Mouse (Mus musculus): ENCODE results near the gene Cend1. TPM values are rescaled to one million over a fixed set of nuclear protein-coding genes. Genes with fewer than 3 reads are reported as not detected.

Gene Cend1
- total RNA-seq, 2 experiments from 2014 or later: not detected

DNA sequence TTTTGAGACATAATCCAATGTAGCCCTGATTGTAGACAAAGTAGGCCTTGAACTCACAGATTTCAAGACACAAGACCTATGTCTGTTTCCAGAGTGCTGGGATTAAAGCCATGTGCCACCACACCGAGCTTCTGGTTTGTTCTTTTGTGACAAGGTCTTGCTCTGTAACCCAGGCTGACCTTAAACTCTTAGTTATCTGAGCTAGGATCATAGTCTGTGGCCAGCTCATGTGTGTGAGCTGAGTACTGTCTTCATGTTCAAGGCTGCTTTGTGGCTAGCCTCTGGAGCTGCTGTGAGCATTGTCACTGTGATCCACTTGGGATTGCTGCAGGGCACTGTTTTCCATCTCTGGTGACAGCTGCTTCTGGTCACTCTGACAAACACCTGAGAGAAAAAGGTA lies 33.9 kb downstream of the Cend1 start:
- ATAC-seq (replicated peaks; ENCODE audit: poor library complexity): no peak

DNA sequence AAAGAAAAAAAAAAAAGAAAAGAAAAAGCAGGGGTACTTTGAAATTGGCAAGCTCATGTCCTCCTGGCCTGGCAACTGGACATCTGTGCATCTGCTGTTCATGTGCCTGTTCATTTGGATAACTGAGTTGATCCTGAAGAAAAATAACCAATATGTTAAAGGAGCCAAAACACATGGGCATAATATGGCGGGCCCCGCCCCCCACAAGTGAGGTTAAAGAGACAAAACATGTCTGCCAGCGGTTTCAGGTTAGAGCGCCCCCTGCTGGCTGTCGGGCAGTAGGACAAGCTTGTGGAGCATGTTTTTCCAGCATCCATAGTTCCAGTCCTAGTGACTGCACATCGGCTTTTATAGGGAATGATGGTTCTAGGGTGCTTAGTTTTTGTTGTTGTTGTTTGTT lies 34.5 kb downstream of the Cend1 start:
- ATAC-seq (replicated peaks; ENCODE audit: poor library complexity): peak; percentile 23

DNA sequence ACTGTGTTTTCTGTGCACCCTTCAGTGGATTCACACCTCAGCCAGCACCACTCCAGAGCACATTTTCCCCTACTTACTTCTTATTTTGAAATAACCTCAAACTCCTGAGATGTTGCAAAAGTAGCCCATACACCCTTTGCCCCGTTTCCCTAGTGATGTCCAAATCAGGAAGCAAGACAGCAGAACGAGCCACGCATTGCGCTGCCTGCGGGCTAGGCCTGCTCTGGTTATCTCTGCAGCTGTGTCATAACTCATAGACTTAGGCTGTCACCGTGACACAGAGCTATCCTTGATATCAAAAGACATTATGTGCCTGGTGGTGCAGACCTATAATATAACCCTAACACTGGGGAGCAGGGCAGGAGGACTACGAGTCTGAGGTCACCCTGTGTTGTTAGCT lies 35.1 kb downstream of the Cend1 start:
- peak; percentile 57 for ATAC-seq (replicated peaks; ENCODE audit: poor library complexity)

DNA sequence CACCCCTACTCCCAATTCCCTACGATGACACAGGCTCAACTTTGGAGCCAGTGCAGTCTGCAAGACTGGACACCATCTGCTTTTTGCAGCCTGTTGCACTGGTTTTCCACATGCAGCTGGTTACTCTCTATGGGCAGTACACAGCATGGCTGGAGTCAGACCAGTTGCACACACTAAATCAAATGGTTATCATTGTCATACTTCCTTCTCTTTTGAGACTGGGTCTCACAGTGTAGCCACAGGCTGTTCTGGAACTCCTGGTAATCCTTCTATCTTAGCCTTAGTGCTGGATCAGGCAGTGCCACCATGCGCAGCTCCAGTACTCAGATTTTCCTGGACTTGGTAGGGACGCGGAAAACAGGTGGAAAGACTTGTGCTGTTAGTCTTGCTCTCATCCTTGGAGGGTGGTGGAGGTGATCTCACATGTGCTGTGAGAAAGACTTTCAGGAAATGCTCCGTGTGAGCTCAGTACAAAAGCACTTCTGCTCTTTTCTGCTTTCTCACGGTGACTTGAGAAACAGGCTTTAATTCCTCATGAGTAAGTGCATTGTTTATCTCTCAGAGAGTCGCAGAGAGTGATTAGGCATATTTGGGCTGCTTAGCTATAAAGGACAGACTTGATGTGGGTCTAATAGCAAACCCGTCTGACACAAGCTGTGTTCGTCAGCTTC lies 36.6 kb downstream of the Cend1 start:
- peak; percentile 39 for ATAC-seq (replicated peaks; ENCODE audit: poor library complexity)

DNA sequence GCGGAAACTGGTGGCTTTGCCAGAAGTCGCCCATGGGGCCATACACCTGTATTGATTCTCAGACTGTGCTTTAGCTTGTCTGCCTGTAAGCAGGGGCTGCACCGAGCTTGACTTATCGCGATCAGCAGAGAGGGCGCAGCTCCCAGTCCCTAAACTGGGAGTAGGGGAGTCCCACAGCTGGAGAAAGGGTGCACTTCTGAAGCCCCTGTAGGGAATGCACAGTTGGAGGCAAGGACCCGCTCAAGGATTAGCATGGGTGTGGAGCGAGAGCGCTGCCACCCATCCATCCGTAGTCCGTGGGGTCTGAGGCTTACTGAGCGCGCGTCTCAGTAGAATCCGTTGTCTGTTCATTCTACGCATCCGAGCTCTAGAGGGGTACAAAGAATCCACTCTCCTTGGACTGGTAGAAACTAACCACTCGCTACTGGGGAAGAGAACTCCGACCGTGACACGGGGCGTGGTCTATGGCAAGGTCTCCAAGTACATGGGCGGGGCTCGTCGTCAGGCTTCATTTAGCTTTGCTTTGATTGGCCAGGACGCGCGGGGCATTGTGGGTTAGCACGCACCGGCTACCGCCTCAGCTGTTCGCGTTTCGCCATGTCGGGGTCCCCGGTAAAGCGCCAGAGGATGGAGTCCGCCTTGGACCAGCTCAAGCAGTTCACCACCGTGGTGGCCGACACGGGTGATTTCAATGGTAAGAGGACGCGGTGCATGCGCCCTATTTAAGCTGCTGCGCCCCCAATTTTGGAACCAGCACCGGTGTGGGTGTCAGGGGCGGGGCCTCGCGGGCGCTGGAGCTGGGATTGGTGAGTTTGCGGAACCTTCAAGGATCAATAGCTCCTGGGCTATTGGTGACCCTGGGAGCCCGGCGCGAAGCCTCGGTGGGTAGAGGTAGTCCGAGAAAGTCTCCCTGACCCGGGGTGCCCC lies 37.4 kb downstream of the Cend1 start, which contains the start of gene Taldo1:
Taldo1 (plus strand) TSS at position 575 of the 927 bp plus-strand sequence.
- ATAC-seq (replicated peaks; ENCODE audit: poor library complexity): peak; percentile 69

DNA sequence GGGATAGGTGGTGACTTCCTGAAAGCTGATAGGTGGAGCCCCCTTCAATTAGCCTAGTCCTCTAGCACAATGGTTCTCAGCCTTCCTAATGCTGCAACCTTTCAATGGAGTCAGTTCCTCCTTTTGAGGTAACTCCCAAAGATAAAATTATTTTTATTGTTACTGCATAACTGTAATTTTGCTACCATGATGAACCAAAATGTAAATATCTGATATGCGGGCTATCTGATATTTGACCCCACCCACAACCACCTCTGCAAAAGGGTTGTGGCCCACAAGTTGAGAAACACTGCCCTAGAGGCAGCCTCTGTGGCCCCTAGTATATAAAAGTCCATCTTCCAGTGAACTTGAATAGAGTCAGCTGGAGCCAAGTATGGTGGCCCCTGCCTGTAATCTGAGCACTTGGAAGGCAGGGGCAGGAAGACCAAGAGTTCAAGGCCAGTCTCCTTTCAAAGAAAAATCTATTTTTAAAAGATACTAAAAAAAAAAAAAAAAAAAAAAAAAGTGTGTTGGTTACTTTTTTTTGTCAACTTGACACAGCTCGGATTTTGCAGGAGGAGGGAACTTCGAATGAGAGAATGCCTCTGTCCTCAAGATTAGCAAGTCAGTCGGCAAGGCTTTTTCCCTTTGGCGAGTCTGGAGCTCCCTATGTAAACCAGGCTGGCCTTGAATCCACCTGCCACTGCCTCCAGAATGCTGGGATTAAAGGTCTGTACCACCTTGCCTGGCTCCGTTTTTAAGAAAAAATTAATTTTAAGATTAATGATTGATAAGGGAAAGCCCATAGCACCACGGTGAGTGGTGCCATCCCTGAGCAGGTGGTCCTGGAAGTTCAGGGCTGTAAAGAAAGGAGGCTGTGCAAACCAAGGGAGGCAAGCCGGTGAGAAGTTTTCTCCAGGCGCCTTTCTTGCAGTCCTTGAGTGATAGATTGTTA lies 38.7 kb downstream of the Cend1 start:
- ATAC-seq (replicated peaks; ENCODE audit: poor library complexity): no peak

DNA sequence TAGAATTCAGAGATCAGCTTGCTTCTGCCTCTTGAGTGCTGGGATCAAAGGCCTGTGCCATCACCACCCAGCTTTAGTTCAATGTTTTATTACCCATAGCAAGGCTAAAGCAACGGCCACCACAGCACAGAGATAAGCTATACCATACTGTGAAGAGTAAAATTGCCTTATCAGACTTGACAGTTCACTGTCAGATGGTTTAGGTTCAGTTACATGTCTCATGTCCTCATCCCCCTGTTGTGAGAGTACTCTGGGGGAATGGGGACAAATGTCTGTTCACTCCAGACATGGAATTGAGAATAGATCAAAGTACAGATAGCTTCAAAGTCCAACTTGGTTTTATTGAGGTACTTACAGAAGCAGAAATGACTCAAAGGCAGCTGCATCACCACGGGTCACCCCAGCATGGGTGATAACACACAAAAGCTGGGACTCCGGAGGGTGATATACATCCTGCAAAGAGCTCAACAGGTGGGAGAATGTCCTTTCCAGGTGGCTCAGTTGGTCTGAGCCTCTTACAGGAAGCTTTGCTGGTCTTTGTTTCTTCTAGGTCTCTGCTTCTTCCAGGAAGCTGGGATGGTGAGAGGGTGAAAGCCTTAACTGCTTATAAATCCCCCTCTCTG lies 40.7 kb downstream of the Cend1 start:
- ATAC-seq (replicated peaks; ENCODE audit: poor library complexity): peak; percentile 13; the same call in 1 of the 2 replicates

DNA sequence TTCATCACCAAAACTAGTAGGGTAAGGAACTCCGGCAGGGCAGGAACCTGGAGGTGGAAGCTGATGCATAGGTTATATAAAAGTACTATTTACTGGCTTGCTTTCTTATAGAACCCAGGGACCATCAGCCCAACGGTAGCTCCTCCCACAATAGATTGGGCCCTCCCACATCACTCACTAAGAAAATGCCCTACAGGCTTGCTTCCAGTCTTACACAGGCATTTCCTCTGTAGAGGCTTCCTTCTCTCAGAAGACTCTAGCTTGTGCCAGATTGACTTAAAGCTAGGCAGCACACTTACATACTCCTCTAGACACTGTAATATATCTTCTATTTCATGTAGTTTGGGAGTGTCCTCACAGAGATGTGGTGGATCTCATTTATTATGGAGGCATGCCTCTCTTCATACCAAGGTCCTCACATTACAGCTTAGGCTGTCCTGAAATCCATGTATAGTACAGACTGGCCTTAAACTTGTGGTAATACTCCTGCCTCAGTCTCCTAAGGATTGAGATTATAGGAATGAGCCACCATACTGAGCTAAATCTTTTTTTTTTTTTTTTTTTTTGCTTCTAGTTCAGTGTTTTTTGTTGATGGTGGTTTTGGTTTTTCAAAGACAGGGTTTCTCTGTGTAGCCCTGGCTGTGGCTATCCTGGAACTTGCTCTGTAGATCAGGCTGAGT lies 41.3 kb downstream of the Cend1 start:
- ATAC-seq (replicated peaks; ENCODE audit: poor library complexity): 0 out of 2 replicates have a peak, but pooled peaks have one; percentile 13

DNA sequence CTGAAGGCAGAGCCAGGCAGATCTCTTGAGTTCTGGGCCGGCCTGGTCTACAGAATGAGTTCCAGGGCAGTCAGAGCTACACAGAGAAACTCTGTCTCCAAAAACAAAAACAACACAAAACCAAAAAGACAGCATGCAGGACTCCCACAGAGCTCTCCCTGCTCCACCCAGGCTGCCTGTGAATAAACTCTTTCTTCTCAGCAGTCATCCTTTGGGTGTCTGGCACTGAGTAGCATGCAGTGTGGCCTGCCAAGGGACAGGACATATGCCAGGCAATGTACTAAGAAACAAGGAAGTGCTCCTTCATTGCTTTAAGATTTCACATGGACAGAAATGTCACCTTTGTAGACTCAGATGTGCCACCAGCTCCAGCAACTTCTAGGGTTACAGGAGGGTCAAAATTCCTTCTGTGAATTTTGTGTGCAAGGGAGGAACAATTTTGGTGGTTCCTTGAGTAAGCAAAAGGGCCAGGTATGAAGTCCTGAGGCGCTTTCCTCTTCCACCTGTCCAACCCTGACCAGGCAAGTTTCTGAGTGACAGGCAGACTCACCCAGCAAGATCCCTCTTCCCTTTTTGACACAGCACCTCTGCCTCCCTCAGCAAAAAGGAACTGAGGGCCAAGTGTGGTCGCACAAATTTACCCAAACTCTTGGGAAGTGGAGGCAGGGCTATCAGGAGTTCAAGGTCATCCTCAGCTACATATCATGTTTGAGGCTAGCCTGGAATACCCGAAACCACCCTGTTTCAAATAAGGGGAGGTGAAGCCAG lies 48.0 kb downstream of the Cend1 start:
- ATAC-seq (replicated peaks; ENCODE audit: poor library complexity): peak; percentile 30

DNA sequence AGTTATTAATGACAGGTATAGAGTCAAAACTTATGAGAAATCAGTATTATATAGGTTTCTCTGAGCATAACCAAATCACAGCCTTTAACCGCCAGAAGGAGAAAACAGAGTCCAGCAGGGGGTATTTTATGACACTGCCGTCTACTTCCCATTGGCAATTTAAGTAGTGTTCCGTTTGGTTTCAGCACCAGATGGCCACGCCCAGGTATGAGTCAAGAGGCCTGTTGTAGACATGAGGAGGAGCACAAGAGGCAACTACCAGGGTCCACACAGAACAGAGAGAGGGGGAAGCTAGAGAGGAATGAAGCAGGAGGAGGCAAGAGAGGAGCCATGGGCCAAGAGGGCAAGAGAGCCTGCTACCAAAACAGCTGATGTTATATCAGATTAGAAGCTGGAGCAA lies 49.7 kb downstream of the Cend1 start:
- peak; percentile 87 for ATAC-seq (replicated peaks; ENCODE audit: poor library complexity)

Other genes starting within 250 kb of the Cend1 start
- 30.5 and 40.6 TPM in 2 replicates for gene Hras, start 235.5 kb downstream of the Cend1 start, total RNA-seq (2015)
- 19.9 and 23.7 TPM in 2 replicates for gene Hras, start 235.5 kb downstream of the Cend1 start, total RNA-seq (2017)
- gene Lrrc56, start 235.3 kb downstream of the Cend1 start, total RNA-seq (2015): 0.39 and 0.84 TPM in 2 replicates
- 0.50 and 3.4 TPM in 2 replicates for gene Lrrc56, start 235.3 kb downstream of the Cend1 start, total RNA-seq (2017)
- 0.20 and 0.89 TPM in 2 replicates for gene Lmntd2, start 215.4 kb downstream of the Cend1 start, total RNA-seq (2015)
- gene Lmntd2, start 215.4 kb downstream of the Cend1 start, total RNA-seq (2017): 0.10 TPM in 1 of 2 replicates, not detected in the other
- gene Rassf7, start 213.6 kb downstream of the Cend1 start, total RNA-seq (2015): 3.2 and 4.3 TPM in 2 replicates
- 2.2 and 6.6 TPM in 2 replicates for gene Rassf7, start 213.6 kb downstream of the Cend1 start, total RNA-seq (2017)
- 51.0 and 53.0 TPM in 2 replicates for gene Phrf1, start 200.7 kb downstream of the Cend1 start, total RNA-seq (2015)
- 60.4 and 62.2 TPM in 2 replicates for gene Phrf1, start 200.7 kb downstream of the Cend1 start, total RNA-seq (2017)
- 2.4 and 3.0 TPM in 2 replicates for gene Irf7, start 163.0 kb downstream of the Cend1 start, total RNA-seq (2015)
- gene Irf7, start 163.0 kb downstream of the Cend1 start, total RNA-seq (2017): 2.9 and 4.7 TPM in 2 replicates
- gene Cdhr5, start 152.7 kb downstream of the Cend1 start, total RNA-seq (2015): not detected in 2 replicates
- gene Cdhr5, start 152.7 kb downstream of the Cend1 start, total RNA-seq (2017): not detected in 2 replicates
- not detected in 2 replicates for gene Sct, start 150.4 kb downstream of the Cend1 start, total RNA-seq (2015)
- gene Sct, start 150.4 kb downstream of the Cend1 start, total RNA-seq (2017): not detected in 2 replicates
- not detected in 2 replicates for gene Drd4, start 137.5 kb downstream of the Cend1 start, total RNA-seq (2015)
- not detected in 2 replicates for gene Drd4, start 137.5 kb downstream of the Cend1 start, total RNA-seq (2017)
- 33.6 and 33.7 TPM in 2 replicates for gene Deaf1, start 101.8 kb downstream of the Cend1 start, total RNA-seq (2015)
- gene Deaf1, start 101.8 kb downstream of the Cend1 start, total RNA-seq (2017): 19.8 and 23.0 TPM in 2 replicates
- 11.1 and 11.7 TPM in 2 replicates for gene Tmem80, start 101.8 kb downstream of the Cend1 start, total RNA-seq (2015)
- 9.1 and 9.2 TPM in 2 replicates for gene Tmem80, start 101.8 kb downstream of the Cend1 start, total RNA-seq (2017)
- gene Eps8l2, start 90.6 kb downstream of the Cend1 start, total RNA-seq (2015): 0.67 TPM in 1 of 2 replicates, not detected in the other
- not detected in 2 replicates for gene Eps8l2, start 90.6 kb downstream of the Cend1 start, total RNA-seq (2017)
- gene Taldo1, start 37.3 kb downstream of the Cend1 start, total RNA-seq (2015): 103 and 117 TPM in 2 replicates
- 508 and 513 TPM in 2 replicates for gene Taldo1, start 37.3 kb downstream of the Cend1 start, total RNA-seq (2017)
- 21.9 and 25.9 TPM in 2 replicates for gene Gatd1, start 15.4 kb downstream of the Cend1 start, total RNA-seq (2015)
- 13.5 and 16.3 TPM in 2 replicates for gene Gatd1, start 15.4 kb downstream of the Cend1 start, total RNA-seq (2017)
- 15.5 and 19.8 TPM in 2 replicates for gene Slc25a22, start 8.4 kb upstream of the Cend1 start, total RNA-seq (2015)
- gene Slc25a22, start 8.4 kb upstream of the Cend1 start, total RNA-seq (2017): 4.4 and 5.3 TPM in 2 replicates
- gene Pidd1, start 14.5 kb upstream of the Cend1 start, total RNA-seq (2015): 14.2 and 14.4 TPM in 2 replicates
- 9.7 and 11.2 TPM in 2 replicates for gene Pidd1, start 14.5 kb upstream of the Cend1 start, total RNA-seq (2017)
- gene Rplp2, start 17.9 kb upstream of the Cend1 start, total RNA-seq (2015): 2,968 and 3,129 TPM in 2 replicates
- gene Rplp2, start 17.9 kb upstream of the Cend1 start, total RNA-seq (2017): 2,070 and 2,265 TPM in 2 replicates
- gene Pnpla2, start 25.7 kb upstream of the Cend1 start, total RNA-seq (2015): 44.5 and 44.9 TPM in 2 replicates
- 15.6 and 20.1 TPM in 2 replicates for gene Pnpla2, start 25.7 kb upstream of the Cend1 start, total RNA-seq (2017)
- gene Cracr2b, start 31.6 kb upstream of the Cend1 start, total RNA-seq (2015): 8.6 and 8.9 TPM in 2 replicates
- 11.4 and 16.6 TPM in 2 replicates for gene Cracr2b, start 31.6 kb upstream of the Cend1 start, total RNA-seq (2017)
- gene Cd151, start 37.9 kb upstream of the Cend1 start, total RNA-seq (2015): 11.0 and 14.7 TPM in 2 replicates
- gene Cd151, start 37.9 kb upstream of the Cend1 start, total RNA-seq (2017): 14.5 and 22.1 TPM in 2 replicates
- gene Polr2l, start 45.6 kb upstream of the Cend1 start, total RNA-seq (2015): 31.3 and 40.2 TPM in 2 replicates
- gene Polr2l, start 45.6 kb upstream of the Cend1 start, total RNA-seq (2017): 45.0 and 46.7 TPM in 2 replicates
- gene Tspan4, start 45.7 kb upstream of the Cend1 start, total RNA-seq (2015): 18.3 and 23.9 TPM in 2 replicates
- gene Tspan4, start 45.7 kb upstream of the Cend1 start, total RNA-seq (2017): 38.2 and 39.1 TPM in 2 replicates
- 5.8 and 6.3 TPM in 2 replicates for gene Chid1, start 110.4 kb upstream of the Cend1 start, total RNA-seq (2015)
- 31.2 and 38.7 TPM in 2 replicates for gene Chid1, start 110.4 kb upstream of the Cend1 start, total RNA-seq (2017)
- gene Ap2a2, start 132.7 kb upstream of the Cend1 start, total RNA-seq (2015): 18.3 and 20.0 TPM in 2 replicates
- gene Ap2a2, start 132.7 kb upstream of the Cend1 start, total RNA-seq (2017): 23.4 and 23.6 TPM in 2 replicates
- gene Muc6, start 225.8 kb upstream of the Cend1 start, total RNA-seq (2015): 0.37 and 0.77 TPM in 2 replicates
- gene Muc6, start 225.8 kb upstream of the Cend1 start, total RNA-seq (2017): 0.08 and 0.10 TPM in 2 replicates